Mouse (Mus musculus) heart, embryonic 16.5 days (tissue): ENCODE data around the gene Zmpste24. TPM values are rescaled to one million over a fixed set of nuclear protein-coding genes. Genes with fewer than 3 reads are reported as not detected.

ENCODE experiments used
- ATAC-seq: fragments of 200-750 bp; cut with Nextera tagmentation; replicated peaks from 2 replicates; pipeline ENCODE4 v1.8.0; 2017; ENCODE audit warnings: moderate number of reproducible peaks; ENCODE audit not compliant: insufficient read depth, low FRiP score; ENCODE audit errors: extremely low read depth
- H3K27ac ChIP-seq: fragments of 300-500 bp; sonication (generic); 2 replicates; pipeline ENCODE4 v1.5.1; 2014; ENCODE audit warnings: mild to moderate bottlenecking, low read length, control low read depth, moderate library complexity
- H3K27me3 ChIP-seq: fragments of 300-500 bp; sonication (generic); 2 replicates; pipeline ENCODE4 v1.6.1; 2014; ENCODE audit warnings: low read length, mixed read lengths; ENCODE audit not compliant: control insufficient read depth, insufficient read depth
- H3K36me3 ChIP-seq: fragments of 300-500 bp; sonication (generic); 2 replicates; pipeline ENCODE4 v1.6.1; 2014; ENCODE audit not compliant: control insufficient read depth, insufficient read depth
- H3K4me1 ChIP-seq: fragments of 300-500 bp; sonication (generic); 2 replicates; pipeline ENCODE4 v1.6.1; 2014; ENCODE audit warnings: low read length, mixed read lengths; ENCODE audit not compliant: control insufficient read depth, insufficient read depth
- H3K4me2 ChIP-seq: fragments of 300-500 bp; sonication (generic); 2 replicates; pipeline ENCODE4 v1.6.1; 2014; ENCODE audit warnings: low read depth, mild to moderate bottlenecking, control low read depth, low read length
- H3K4me3 ChIP-seq: fragments of 300-500 bp; sonication (generic); 2 replicates; pipeline ENCODE4 v1.5.1; 2014; ENCODE audit warnings: mild to moderate bottlenecking, control low read depth, low read length
- H3K9ac ChIP-seq: fragments of 300-500 bp; sonication (generic); 2 replicates; pipeline ENCODE4 v1.6.1; 2014; ENCODE audit warnings: low read length, control low read depth
- H3K9me3 ChIP-seq: fragments of 300-500 bp; sonication (generic); replicated peaks from 2 replicates; pipeline ENCODE4 v1.6.1; 2016; ENCODE audit warnings: low read length; ENCODE audit not compliant: control insufficient read depth
- WGBS: fragments of 180-500 bp; shearing (Covaris S2); extraction: QIAGEN DNeasy Blood & Tissue Kit; methylation state at CpG from one replicate; pipeline ENCODE4 v1.1.7; 2014; 5-methylcytosine and 5-hydroxymethylcytosine counted together
- polyA plus RNA-seq: library from polyadenylated mRNA; unstranded; fragments of >200 nt; fragmentation: Nextera tagmentation; extraction: Ambion mirVana; gene quantifications from 2 replicates; pipeline ENCODE4 v1.2.1, GENCODE M21; 2015

Gene Zmpste24
- 24.6 and 29.1 TPM in 2 replicates for polyA plus RNA-seq

GRCm38 (mm10) chr4:121097650-121098378, at the start of gene Zmpste24:
TSS of gene Zmpste24 (minus strand) at chr4:121098241.
- Histone ChIP-seq H3K9me3 (no peaks in the 10 kb centered on the region), H3K27ac (peak within 1 kb of the TSS; percentile 68; the same call in 1 of the 2 replicates), H3K4me2 (peak within 1 kb of the TSS; percentile 90), H3K4me3 (peak within 1 kb of the TSS; percentile 91), H3K9ac (peak within 1 kb of the TSS; percentile 84), H3K4me1 (peaks cover 13% of the 10 kb centered on the region), H3K36me3 (peaks cover 14% of the 10 kb centered on the region), H3K27me3 (no peaks in the 10 kb centered on the region)
- ATAC-seq = peak; percentile 66
- WGBS = under 1% methylated on average over 39 of the region's 39 CpGs

- Histone ChIP-seq H3K27ac (no peak within 1 kb of the TSS), H3K4me2 (no peak within 1 kb of the TSS), H3K27me3 (no peaks in the 10 kb centered on the region), H3K4me3 (no peak within 1 kb of the TSS), H3K9me3 (no peaks in the 10 kb centered on the region), H3K36me3 (no peaks in the 10 kb centered on the region), H3K9ac (no peak within 1 kb of the TSS), H3K4me1 (no peaks in the 10 kb centered on the region)
- no peak for ATAC-seq
- 88% methylated on average over 2 of the region's 2 CpGs for WGBS
These were observed 11.1 kb upstream of the Zmpste24 start, which contains the start of gene Tmco2 for GRCm38 (mm10) chr4:121109126-121109525. TSS of gene Tmco2 (minus strand) at chr4:121109226.

- H3K36me3 ChIP-seq = no peaks in the 10 kb centered on the region
- H3K4me2 ChIP-seq = no peak overlapping the region
- H3K9ac ChIP-seq = no peak overlapping the region
- ATAC-seq = no peak
- H3K4me1 ChIP-seq = 0 out of 2 replicates have a peak, but pooled peaks cover 2% of the 10 kb centered on the region
- H3K27ac ChIP-seq = no peak overlapping the region
- no peak overlapping the region for H3K4me3 ChIP-seq
- H3K27me3 ChIP-seq = no peaks in the 10 kb centered on the region
- H3K9me3 ChIP-seq = no peaks in the 10 kb centered on the region
- WGBS = 76% methylated on average over 4 of the region's 4 CpGs
These were observed 5.3 kb upstream of the Zmpste24 start for GRCm38 (mm10) chr4:121103304-121103703.

GRCm38 (mm10) chr4:121090211-121090610, 7.8 kb downstream of the Zmpste24 start:
- Histone ChIP-seq H3K4me1 (no peaks in the 10 kb centered on the region), H3K4me3 (no peak overlapping the region), H3K27me3 (no peaks in the 10 kb centered on the region), H3K36me3 (peaks cover 32% of the 10 kb centered on the region), H3K4me2 (no peak overlapping the region), H3K27ac (no peak overlapping the region), H3K9ac (no peak overlapping the region), H3K9me3 (no peaks in the 10 kb centered on the region)
- ATAC-seq = no peak
- WGBS = 88% methylated on average over 4 of the region's 4 CpGs

GRCm38 (mm10) chr4:121088696-121089095, 9.3 kb downstream of the Zmpste24 start:
- Histone ChIP-seq H3K4me1 (no peaks in the 10 kb centered on the region), H3K27me3 (no peaks in the 10 kb centered on the region), H3K9me3 (no peaks in the 10 kb centered on the region), H3K36me3 (peaks cover 32% of the 10 kb centered on the region), H3K9ac (no peak overlapping the region), H3K4me3 (no peak overlapping the region), H3K4me2 (no peak overlapping the region), H3K27ac (no peak overlapping the region)
- ATAC-seq = no peak
- WGBS = 89% methylated on average over 2 of the region's 2 CpGs

- Histone ChIP-seq H3K4me1 (no peaks in the 10 kb centered on the region), H3K4me3 (no peak overlapping the region), H3K27me3 (no peaks in the 10 kb centered on the region), H3K4me2 (no peak overlapping the region), H3K36me3 (peaks cover 42% of the 10 kb centered on the region), H3K9ac (no peak overlapping the region), H3K9me3 (no peaks in the 10 kb centered on the region), H3K27ac (no peak overlapping the region)
- ATAC-seq = no peak
These were observed 13.5 kb downstream of the Zmpste24 start for GRCm38 (mm10) chr4:121084506-121084905.

- Histone ChIP-seq H3K9me3 (no peaks in the 10 kb centered on the region), H3K4me2 (no peak overlapping the region), H3K9ac (no peak overlapping the region), H3K4me3 (no peak overlapping the region), H3K27ac (no peak overlapping the region), H3K36me3 (peaks cover 37% of the 10 kb centered on the region), H3K27me3 (no peaks in the 10 kb centered on the region), H3K4me1 (no peaks in the 10 kb centered on the region)
- 85% methylated on average over 1 of the region's 1 CpGs for WGBS
- ATAC-seq = no peak
These were observed 17.6 kb downstream of the Zmpste24 start for GRCm38 (mm10) chr4:121080395-121080794.

- Histone ChIP-seq H3K4me2 (no peak overlapping the region), H3K27me3 (no peaks in the 10 kb centered on the region), H3K27ac (no peak overlapping the region), H3K36me3 (peaks cover 34% of the 10 kb centered on the region), H3K9me3 (no peaks in the 10 kb centered on the region), H3K9ac (no peak overlapping the region), H3K4me1 (no peaks in the 10 kb centered on the region), H3K4me3 (no peak overlapping the region)
- 78% methylated on average over 3 of the region's 3 CpGs for WGBS
- ATAC-seq = no peak
These were observed 20.0 kb downstream of the Zmpste24 start for GRCm38 (mm10) chr4:121077915-121078646.

GRCm38 (mm10) chr4:121074250-121074649, 23.8 kb downstream of the Zmpste24 start:
- Histone ChIP-seq H3K27me3 (no peaks in the 10 kb centered on the region), H3K4me1 (no peaks in the 10 kb centered on the region), H3K4me3 (no peak overlapping the region), H3K9ac (no peak overlapping the region), H3K9me3 (no peaks in the 10 kb centered on the region), H3K4me2 (no peak overlapping the region), H3K27ac (no peak overlapping the region), H3K36me3 (peaks cover 16% of the 10 kb centered on the region)
- no peak for ATAC-seq
- WGBS = 93% methylated on average over 4 of the region's 4 CpGs
